Mouse (Mus musculus): ENCODE results near the gene Zkscan7. TPM values are rescaled to one million over a fixed set of nuclear protein-coding genes. Genes with fewer than 3 reads are reported as not detected.
"Not testable (repeated sequence)": the region's sequence is repeated elsewhere in the genome, so short reads cannot be mapped to it uniquely, and the experiment has no call there.

The Zkscan7 gene
- polyA plus RNA-seq, 1 experiment from 2014 or later: 4.9 TPM

GRCm38 (mm10) chr9:122854526-122854925 is 31.0 kb upstream of the Zkscan7 start:
- Histone ChIP-seq H3K27me3 (ENCODE audit: control insufficient read depth, insufficient read depth, low read length) (no peaks in the 10 kb centered on the region), H3K4me1 (ENCODE audit: control insufficient read depth, insufficient read depth, low read length) (no peaks in the 10 kb centered on the region), H3K36me3 (ENCODE audit: control insufficient read depth, insufficient read depth, low read length) (peaks cover 92% of the 10 kb centered on the region), H3K27ac (ENCODE audit: low read length) (no peak overlapping the region), H3K9me3 (replicated peaks; ENCODE audit: control insufficient read depth, low read length) (peaks cover 33% of the 10 kb centered on the region), H3K4me3 (replicated peaks; ENCODE audit: low read length) (no peak overlapping the region), H3K4me2 (ENCODE audit: low read depth, low read length) (no peak overlapping the region), H3K9ac (ENCODE audit: low read length) (no peak overlapping the region)
- 91% methylated on average over 7 of the region's 7 CpGs for WGBS
- no peak for ATAC-seq (ENCODE audit: insufficient read depth, low FRiP score)

GRCm38 (mm10) chr9:122855141-122855540 is 30.3 kb upstream of the Zkscan7 start:
- not testable (repeated sequence) for H3K4me2 ChIP-seq (ENCODE audit: low read depth, low read length); H3K4me3 ChIP-seq (replicated peaks; ENCODE audit: low read length); H3K27me3 ChIP-seq (ENCODE audit: control insufficient read depth, insufficient read depth, low read length); ATAC-seq (ENCODE audit: insufficient read depth, low FRiP score); H3K9ac ChIP-seq (ENCODE audit: low read length); H3K27ac ChIP-seq (ENCODE audit: low read length); H3K4me1 ChIP-seq (ENCODE audit: control insufficient read depth, insufficient read depth, low read length)
- H3K9me3 ChIP-seq (replicated peaks; ENCODE audit: control insufficient read depth, low read length): peaks cover 35% of the 10 kb centered on the region
- H3K36me3 ChIP-seq (ENCODE audit: control insufficient read depth, insufficient read depth, low read length): peaks cover 92% of the 10 kb centered on the region
- 91% methylated on average over 2 of the region's 7 CpGs for WGBS

- H3K4me3 ChIP-seq (replicated peaks; ENCODE audit: low read length): no peak overlapping the region
- no peak overlapping the region for H3K9ac ChIP-seq (ENCODE audit: low read length)
- H3K9me3 ChIP-seq (replicated peaks; ENCODE audit: control insufficient read depth, low read length): peaks cover 39% of the 10 kb centered on the region
- 96% methylated on average over 4 of the region's 4 CpGs for WGBS
- ATAC-seq (ENCODE audit: insufficient read depth, low FRiP score): no peak
- no peaks in the 10 kb centered on the region for H3K27me3 ChIP-seq (ENCODE audit: control insufficient read depth, insufficient read depth, low read length)
- H3K4me2 ChIP-seq (ENCODE audit: low read depth, low read length): no peak overlapping the region
- no peaks in the 10 kb centered on the region for H3K4me1 ChIP-seq (ENCODE audit: control insufficient read depth, insufficient read depth, low read length)
- H3K27ac ChIP-seq (ENCODE audit: low read length): no peak overlapping the region
- peaks cover 93% of the 10 kb centered on the region for H3K36me3 ChIP-seq (ENCODE audit: control insufficient read depth, insufficient read depth, low read length)
Measured at GRCm38 (mm10) chr9:122855617-122856016, 29.9 kb upstream of the Zkscan7 start.

- WGBS: 94% methylated on average over 3 of the region's 3 CpGs
- no peak overlapping the region for H3K27ac ChIP-seq (ENCODE audit: low read length)
- H3K4me3 ChIP-seq (replicated peaks; ENCODE audit: low read length): no peak overlapping the region
- no peaks in the 10 kb centered on the region for H3K4me1 ChIP-seq (ENCODE audit: control insufficient read depth, insufficient read depth, low read length)
- H3K9ac ChIP-seq (ENCODE audit: low read length): no peak overlapping the region
- no peak overlapping the region for H3K4me2 ChIP-seq (ENCODE audit: low read depth, low read length)
- no peaks in the 10 kb centered on the region for H3K27me3 ChIP-seq (ENCODE audit: control insufficient read depth, insufficient read depth, low read length)
- H3K36me3 ChIP-seq (ENCODE audit: control insufficient read depth, insufficient read depth, low read length): peaks cover 93% of the 10 kb centered on the region
- H3K9me3 ChIP-seq (replicated peaks; ENCODE audit: control insufficient read depth, low read length): peaks cover 49% of the 10 kb centered on the region
- no peak for ATAC-seq (ENCODE audit: insufficient read depth, low FRiP score)
Measured at GRCm38 (mm10) chr9:122856716-122857115, 28.8 kb upstream of the Zkscan7 start.

GRCm38 (mm10) chr9:122860752-122861151 is 24.7 kb upstream of the Zkscan7 start:
- no peak for ATAC-seq (ENCODE audit: insufficient read depth, low FRiP score)
- H3K9me3 ChIP-seq (replicated peaks; ENCODE audit: control insufficient read depth, low read length): peaks cover 46% of the 10 kb centered on the region
- peaks cover 63% of the 10 kb centered on the region for H3K36me3 ChIP-seq (ENCODE audit: control insufficient read depth, insufficient read depth, low read length)

GRCm38 (mm10) chr9:122863731-122864130 is 21.8 kb upstream of the Zkscan7 start:
- H3K4me2 ChIP-seq (ENCODE audit: low read depth, low read length): 0 out of 2 replicates have a peak overlapping the region, but pooled peaks have one; percentile 5
- no peaks in the 10 kb centered on the region for H3K27me3 ChIP-seq (ENCODE audit: control insufficient read depth, insufficient read depth, low read length)
- no peak for ATAC-seq (ENCODE audit: insufficient read depth, low FRiP score)
- no peak overlapping the region for H3K27ac ChIP-seq (ENCODE audit: low read length)
- peaks cover 40% of the 10 kb centered on the region for H3K9me3 ChIP-seq (replicated peaks; ENCODE audit: control insufficient read depth, low read length)
- H3K4me1 ChIP-seq (ENCODE audit: control insufficient read depth, insufficient read depth, low read length): peaks cover 13% of the 10 kb centered on the region
- no peak overlapping the region for H3K4me3 ChIP-seq (replicated peaks; ENCODE audit: low read length)
- no peak overlapping the region for H3K9ac ChIP-seq (ENCODE audit: low read length)
- H3K36me3 ChIP-seq (ENCODE audit: control insufficient read depth, insufficient read depth, low read length): peaks cover 37% of the 10 kb centered on the region
- 58% methylated on average over 2 of the region's 2 CpGs for WGBS

More at GRCm38 (mm10) chr9:122860752-122861151, 24.7 kb upstream of the Zkscan7 start:
- Histone ChIP-seq H3K9ac (ENCODE audit: low read length) (no peak overlapping the region), H3K27ac (ENCODE audit: low read length) (no peak overlapping the region), H3K4me3 (replicated peaks; ENCODE audit: low read length) (no peak overlapping the region), H3K4me1 (ENCODE audit: control insufficient read depth, insufficient read depth, low read length) (peaks cover 13% of the 10 kb centered on the region), H3K4me2 (ENCODE audit: low read depth, low read length) (no peak overlapping the region), H3K27me3 (ENCODE audit: control insufficient read depth, insufficient read depth, low read length) (no peaks in the 10 kb centered on the region)

- WGBS: 48% methylated on average over 3 of the region's 3 CpGs
- peaks cover 13% of the 10 kb centered on the region for H3K4me1 ChIP-seq (ENCODE audit: control insufficient read depth, insufficient read depth, low read length)
- H3K9ac ChIP-seq (ENCODE audit: low read length): peak overlapping the region; percentile 97
Measured at GRCm38 (mm10) chr9:122864848-122865247, 20.6 kb upstream of the Zkscan7 start.

GRCm38 (mm10) chr9:122865697-122866166 is 19.8 kb upstream of the Zkscan7 start, which contains the start of gene Zfp445:
Gene Zfp445, minus strand, starts transcription at chr9:122866006.
- H3K27me3 ChIP-seq (ENCODE audit: control insufficient read depth, insufficient read depth, low read length): no peaks in the 10 kb centered on the region
- 1% methylated on average over 34 of the region's 34 CpGs for WGBS

More at GRCm38 (mm10) chr9:122864848-122865247, 20.6 kb upstream of the Zkscan7 start:
- no peak overlapping the region for H3K27ac ChIP-seq (ENCODE audit: low read length)
- no peaks in the 10 kb centered on the region for H3K27me3 ChIP-seq (ENCODE audit: control insufficient read depth, insufficient read depth, low read length)
- peak overlapping the region; percentile 93 for H3K4me3 ChIP-seq (replicated peaks; ENCODE audit: low read length)
- peaks cover 26% of the 10 kb centered on the region for H3K36me3 ChIP-seq (ENCODE audit: control insufficient read depth, insufficient read depth, low read length)
- peaks cover 31% of the 10 kb centered on the region for H3K9me3 ChIP-seq (replicated peaks; ENCODE audit: control insufficient read depth, low read length)
- peak overlapping the region; percentile 85 for H3K4me2 ChIP-seq (ENCODE audit: low read depth, low read length)
- ATAC-seq (ENCODE audit: insufficient read depth, low FRiP score): no peak

GRCm38 (mm10) chr9:122866192-122866591 is 19.3 kb upstream of the Zkscan7 start:
- H3K4me3 ChIP-seq (replicated peaks; ENCODE audit: low read length): peak overlapping the region; percentile 93
- 80% methylated on average over 4 of the region's 4 CpGs for WGBS
- H3K4me1 ChIP-seq (ENCODE audit: control insufficient read depth, insufficient read depth, low read length): peaks cover 13% of the 10 kb centered on the region
- peaks cover 12% of the 10 kb centered on the region for H3K36me3 ChIP-seq (ENCODE audit: control insufficient read depth, insufficient read depth, low read length)
- H3K9me3 ChIP-seq (replicated peaks; ENCODE audit: control insufficient read depth, low read length): peaks cover 17% of the 10 kb centered on the region
- no peaks in the 10 kb centered on the region for H3K27me3 ChIP-seq (ENCODE audit: control insufficient read depth, insufficient read depth, low read length)
- peak overlapping the region; percentile 97 for H3K9ac ChIP-seq (ENCODE audit: low read length)
- no peak overlapping the region for H3K27ac ChIP-seq (ENCODE audit: low read length)
- H3K4me2 ChIP-seq (ENCODE audit: low read depth, low read length): peak overlapping the region; percentile 39
- 0 out of 2 replicates have a peak, but pooled peaks have one; percentile 5 for ATAC-seq (ENCODE audit: insufficient read depth, low FRiP score)

More at GRCm38 (mm10) chr9:122865697-122866166, 19.8 kb upstream of the Zkscan7 start, which contains the start of gene Zfp445:
- ATAC-seq (ENCODE audit: insufficient read depth, low FRiP score): peak; percentile 92
- Histone ChIP-seq H3K4me1 (ENCODE audit: control insufficient read depth, insufficient read depth, low read length) (peaks cover 13% of the 10 kb centered on the region), H3K4me3 (replicated peaks; ENCODE audit: low read length) (peak within 1 kb of the TSS; percentile 93), H3K9me3 (replicated peaks; ENCODE audit: control insufficient read depth, low read length) (peaks cover 22% of the 10 kb centered on the region), H3K36me3 (ENCODE audit: control insufficient read depth, insufficient read depth, low read length) (peaks cover 17% of the 10 kb centered on the region), H3K4me2 (ENCODE audit: low read depth, low read length) (peak within 1 kb of the TSS; percentile 85), H3K27ac (ENCODE audit: low read length) (peak within 1 kb of the TSS; percentile 80), H3K9ac (ENCODE audit: low read length) (peak within 1 kb of the TSS; percentile 97)
